Mouse (Mus musculus): ENCODE measurements around the gene Wdr46.

DNA sequence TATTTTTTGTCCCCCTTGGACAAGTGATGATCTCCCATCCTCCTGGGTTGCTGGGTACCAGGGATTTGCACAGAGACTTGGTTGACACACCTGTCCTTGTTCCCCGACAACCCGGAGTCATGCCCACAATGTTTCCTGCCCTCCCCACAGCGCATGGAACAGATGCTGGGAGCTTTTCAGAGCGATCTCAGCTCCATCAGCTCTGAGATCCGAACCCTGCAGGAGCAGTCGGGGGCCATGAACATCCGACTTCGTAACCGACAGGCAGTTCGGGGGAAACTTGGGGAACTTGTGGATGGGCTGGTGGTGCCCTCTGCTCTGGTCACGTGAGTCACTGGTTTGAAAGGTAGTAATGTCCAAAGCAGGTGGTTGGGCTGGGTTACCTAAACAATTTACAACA, 18.0 kb downstream of the Wdr46 start:
- TF ChIP-seq GATA1 (IDR thresholded peaks at IDR 0.05; ENCODE audit: borderline replicate concordance, low read length) (no peak), FLI1 (IDR thresholded peaks at IDR 0.05; ENCODE audit: low read length) (no peak)
